Mouse (Mus musculus): ENCODE measurements around the gene Ston2. TPM values are rescaled to one million over a fixed set of nuclear protein-coding genes. Genes with fewer than 3 reads are reported as not detected.

Ston2 gene
- polyA plus RNA-seq, 1 experiment: 3.6 TPM

DNA sequence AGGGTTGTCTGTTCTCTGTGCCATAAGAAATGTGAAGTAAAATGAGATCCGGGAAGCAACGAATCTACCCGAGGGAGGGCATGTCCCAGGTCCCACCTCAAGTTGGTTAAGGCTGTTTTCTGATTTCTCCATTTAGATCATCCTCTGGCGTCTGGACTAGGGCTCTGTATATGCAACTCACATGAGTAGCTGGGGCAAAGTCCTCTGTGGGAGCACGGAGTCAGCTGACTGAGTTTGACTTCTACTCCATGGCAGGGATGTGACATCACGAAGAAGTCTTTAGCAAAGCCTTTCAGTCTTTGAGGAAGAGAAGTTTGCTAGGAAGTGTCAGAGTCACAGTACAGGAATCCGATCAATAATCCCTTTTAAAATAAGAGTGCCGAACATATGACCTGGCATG is 20.7 kb upstream of the Ston2 start:
- H3K36me3 ChIP-seq (ENCODE audit: control insufficient read depth): peaks cover 64% of the 10 kb centered on the region
- H3K9me3 ChIP-seq (ENCODE audit: control insufficient read depth, low read length): no peaks in the 10 kb centered on the region
- no peaks in the 10 kb centered on the region for H3K4me1 ChIP-seq (ENCODE audit: control insufficient read depth)
- H3K27me3 ChIP-seq (ENCODE audit: control insufficient read depth): no peaks in the 10 kb centered on the region
- H3K4me3 ChIP-seq (replicated peaks): no peak overlapping the region
- no peak for TF ChIP-seq TAL1 (IDR thresholded peaks at IDR 0.05; ENCODE audit: low read length)
- no peak for TF ChIP-seq GATA1 (IDR thresholded peaks at IDR 0.05; ENCODE audit: low read length)

DNA sequence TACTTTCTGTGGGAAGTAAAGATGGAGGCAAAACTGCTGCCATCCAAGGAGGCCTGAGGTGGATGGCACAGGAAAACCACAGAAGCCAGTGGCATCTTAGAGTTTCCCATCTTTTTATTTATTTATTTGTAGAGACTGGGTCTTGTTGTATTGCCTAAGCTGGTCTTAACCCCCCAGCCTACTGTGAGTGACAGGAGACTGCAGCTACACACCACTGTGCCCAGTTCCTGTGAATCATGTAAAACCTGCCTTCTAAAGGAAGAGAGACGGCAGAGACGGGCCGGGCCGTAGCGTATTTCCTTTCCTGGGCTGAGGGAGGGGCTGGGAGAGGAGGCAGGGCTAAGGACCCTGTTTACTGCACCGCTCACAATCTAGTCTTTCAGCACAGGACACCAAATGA is 19.6 kb upstream of the Ston2 start:
- no peak overlapping the region for H3K4me3 ChIP-seq (replicated peaks)
- TF ChIP-seq TAL1 (IDR thresholded peaks at IDR 0.05; ENCODE audit: low read length) (no peak), GATA1 (IDR thresholded peaks at IDR 0.05; ENCODE audit: low read length) (no peak)
- H3K9me3 ChIP-seq (ENCODE audit: control insufficient read depth, low read length): no peaks in the 10 kb centered on the region
- H3K27me3 ChIP-seq (ENCODE audit: control insufficient read depth): no peaks in the 10 kb centered on the region
- H3K36me3 ChIP-seq (ENCODE audit: control insufficient read depth): peaks cover 53% of the 10 kb centered on the region
- no peaks in the 10 kb centered on the region for H3K4me1 ChIP-seq (ENCODE audit: control insufficient read depth)

DNA sequence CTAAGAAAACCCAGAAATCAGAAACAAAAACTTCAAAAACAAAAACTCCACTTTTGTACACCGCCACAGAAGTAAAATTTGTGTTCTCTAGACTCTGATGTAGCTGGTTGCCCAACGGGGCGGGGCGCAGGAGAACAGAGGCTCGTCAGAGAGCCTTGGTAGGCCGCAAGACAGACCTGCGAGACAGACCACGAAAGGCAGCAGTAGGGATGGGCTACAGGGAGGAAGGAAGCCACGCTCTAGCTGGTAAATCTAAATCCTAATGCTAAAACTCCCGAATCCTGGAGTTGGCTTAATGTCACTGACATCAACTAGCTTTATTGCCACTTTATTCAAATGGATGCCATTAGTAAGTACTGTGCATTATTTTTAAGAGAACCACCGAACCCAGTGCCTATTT is 18.9 kb upstream of the Ston2 start:
- Histone ChIP-seq H3K27me3 (ENCODE audit: control insufficient read depth) (no peaks in the 10 kb centered on the region), H3K9me3 (ENCODE audit: control insufficient read depth, low read length) (no peaks in the 10 kb centered on the region), H3K36me3 (ENCODE audit: control insufficient read depth) (peaks cover 46% of the 10 kb centered on the region), H3K4me1 (ENCODE audit: control insufficient read depth) (no peaks in the 10 kb centered on the region), H3K4me3 (replicated peaks) (no peak overlapping the region)
- TF ChIP-seq GATA1 (IDR thresholded peaks at IDR 0.05; ENCODE audit: low read length): no peak
- TF ChIP-seq TAL1 (IDR thresholded peaks at IDR 0.05; ENCODE audit: low read length): no peak

DNA sequence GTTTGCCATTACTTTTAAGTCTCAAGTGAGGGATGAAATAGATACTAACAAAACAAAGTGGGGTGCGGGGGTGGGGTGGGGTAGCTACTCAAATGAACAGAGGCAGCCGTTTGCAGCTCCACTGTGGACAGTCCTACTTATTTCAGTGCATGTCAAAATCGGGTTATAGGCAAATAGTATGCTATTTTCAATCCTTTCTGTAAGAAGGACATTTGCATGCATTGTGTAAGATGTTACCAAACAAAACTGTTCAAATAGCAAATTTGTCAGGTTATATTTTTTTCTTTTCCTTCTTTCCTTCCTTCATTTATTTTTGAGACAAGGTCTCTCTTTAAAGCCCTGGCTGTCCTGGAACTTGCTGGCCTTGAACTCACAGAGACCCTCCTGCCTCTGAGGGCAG is 16.1 kb upstream of the Ston2 start:
- no peaks in the 10 kb centered on the region for H3K27me3 ChIP-seq (ENCODE audit: control insufficient read depth)
- H3K36me3 ChIP-seq (ENCODE audit: control insufficient read depth): peaks cover 21% of the 10 kb centered on the region
- no peak overlapping the region for H3K4me3 ChIP-seq (replicated peaks)
- H3K4me1 ChIP-seq (ENCODE audit: control insufficient read depth): peaks cover 5% of the 10 kb centered on the region
- TF ChIP-seq GATA1 (IDR thresholded peaks at IDR 0.05; ENCODE audit: low read length): no peak
- no peak for TF ChIP-seq TAL1 (IDR thresholded peaks at IDR 0.05; ENCODE audit: low read length)
- no peaks in the 10 kb centered on the region for H3K9me3 ChIP-seq (ENCODE audit: control insufficient read depth, low read length)

DNA sequence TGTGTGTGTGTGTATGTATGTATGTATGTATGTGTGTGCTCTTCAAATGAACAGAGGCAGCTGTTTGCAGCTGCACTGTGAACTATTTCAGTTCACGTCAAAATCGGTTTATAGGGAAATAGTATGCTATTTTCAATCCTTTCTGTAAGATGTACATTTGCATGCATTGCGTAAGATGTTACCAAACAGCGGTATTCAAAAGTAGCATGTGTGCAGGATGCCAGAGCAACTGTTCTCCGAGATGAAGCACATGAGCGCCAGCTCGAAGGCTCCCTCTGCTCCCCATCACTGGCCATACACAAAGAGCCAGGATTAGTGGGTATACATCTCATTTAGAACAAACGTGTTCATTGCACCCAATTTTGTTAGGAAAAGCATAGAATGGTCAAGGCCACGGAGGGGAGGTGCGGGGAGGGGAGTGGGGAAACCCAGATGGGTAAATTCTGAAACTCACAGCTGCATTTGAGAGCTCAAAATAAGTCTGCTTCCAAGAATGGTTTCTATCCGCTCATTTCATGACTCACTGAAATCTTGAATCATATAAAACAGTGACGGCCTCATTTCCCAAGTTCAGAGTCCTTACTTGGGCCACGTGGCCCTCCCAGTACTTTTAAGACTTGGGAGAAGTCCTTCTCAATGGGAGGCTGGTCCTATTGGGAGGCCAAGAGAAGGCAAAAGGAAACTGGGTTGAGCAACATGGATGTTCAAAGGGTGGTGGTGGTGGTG is 15.2 kb upstream of the Ston2 start:
- H3K9me3 ChIP-seq (ENCODE audit: control insufficient read depth, low read length): no peaks in the 10 kb centered on the region
- TF ChIP-seq TAL1 (IDR thresholded peaks at IDR 0.05; ENCODE audit: low read length) (no peak), GATA1 (IDR thresholded peaks at IDR 0.05; ENCODE audit: low read length) (no peak)
- H3K27me3 ChIP-seq (ENCODE audit: control insufficient read depth): no peaks in the 10 kb centered on the region
- peaks cover 8% of the 10 kb centered on the region for H3K4me1 ChIP-seq (ENCODE audit: control insufficient read depth)
- H3K4me3 ChIP-seq (replicated peaks): no peak overlapping the region
- H3K36me3 ChIP-seq (ENCODE audit: control insufficient read depth): peaks cover 12% of the 10 kb centered on the region

DNA sequence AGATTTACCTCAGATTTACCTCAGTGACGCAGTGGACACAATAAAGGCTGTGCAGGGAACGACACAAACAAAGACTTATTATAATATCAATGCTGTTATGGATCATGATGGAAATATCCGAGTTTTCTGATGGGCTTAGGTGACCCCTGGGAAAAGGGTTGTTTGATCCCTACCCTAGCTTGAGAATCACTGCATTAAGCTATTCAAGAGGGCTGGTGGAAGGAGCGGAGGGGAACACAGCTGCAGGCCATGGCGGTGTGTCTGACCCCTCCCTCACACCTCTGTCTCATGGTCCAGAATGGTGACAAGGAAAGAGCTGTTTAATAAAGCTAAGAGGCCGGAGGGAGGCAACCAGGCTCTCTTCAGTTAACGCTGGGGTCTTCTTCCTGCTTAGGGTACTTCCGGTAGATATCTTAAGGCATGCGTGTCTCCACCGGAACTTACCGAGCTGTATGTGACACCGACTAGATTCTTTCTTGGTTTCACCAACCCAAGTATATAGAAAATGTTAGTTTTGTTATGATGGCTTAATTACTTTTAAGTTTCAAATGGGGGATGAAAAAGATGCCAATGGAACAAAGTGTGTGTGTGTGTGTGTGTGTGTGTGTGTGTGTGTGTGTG is 14.5 kb upstream of the Ston2 start:
- Histone ChIP-seq H3K4me3 (replicated peaks) (no peak overlapping the region), H3K36me3 (ENCODE audit: control insufficient read depth) (peaks cover 5% of the 10 kb centered on the region), H3K27me3 (ENCODE audit: control insufficient read depth) (no peaks in the 10 kb centered on the region), H3K9me3 (ENCODE audit: control insufficient read depth, low read length) (no peaks in the 10 kb centered on the region), H3K4me1 (ENCODE audit: control insufficient read depth) (peaks cover 8% of the 10 kb centered on the region)
- TF ChIP-seq GATA1 (IDR thresholded peaks at IDR 0.05; ENCODE audit: low read length): no peak
- TF ChIP-seq TAL1 (IDR thresholded peaks at IDR 0.05; ENCODE audit: low read length): no peak

DNA sequence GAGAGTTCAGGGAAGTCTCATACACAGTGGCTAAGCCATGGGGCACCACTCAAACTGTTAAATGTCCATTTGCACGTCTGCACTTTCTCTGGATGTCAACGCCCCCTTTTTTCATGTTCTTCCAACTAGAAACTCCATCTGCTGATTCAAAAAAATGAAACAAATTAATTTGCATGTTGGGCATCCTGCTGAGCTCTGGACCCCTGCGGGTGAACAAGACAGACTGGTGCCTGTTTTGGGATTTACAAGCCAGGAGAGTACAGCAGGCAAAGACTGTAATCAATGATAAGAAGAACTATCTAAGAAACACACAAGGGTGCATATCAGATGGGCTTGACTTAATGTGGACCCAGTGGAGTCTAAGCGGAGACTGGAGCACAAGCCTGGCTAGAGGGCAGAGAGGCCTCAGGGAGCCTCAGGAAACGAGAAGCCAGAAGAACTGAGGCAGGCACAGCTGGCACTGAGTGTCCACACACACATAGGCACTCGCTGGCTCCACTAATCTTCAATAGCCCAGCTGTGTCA is 12.7 kb upstream of the Ston2 start:
- H3K27me3 ChIP-seq (ENCODE audit: control insufficient read depth): no peaks in the 10 kb centered on the region
- no peaks in the 10 kb centered on the region for H3K36me3 ChIP-seq (ENCODE audit: control insufficient read depth)
- TF ChIP-seq TAL1 (IDR thresholded peaks at IDR 0.05; ENCODE audit: low read length) (no peak), GATA1 (IDR thresholded peaks at IDR 0.05; ENCODE audit: low read length) (no peak)
- peaks cover 8% of the 10 kb centered on the region for H3K4me1 ChIP-seq (ENCODE audit: control insufficient read depth)
- no peak overlapping the region for H3K4me3 ChIP-seq (replicated peaks)
- H3K9me3 ChIP-seq (ENCODE audit: control insufficient read depth, low read length): no peaks in the 10 kb centered on the region

DNA sequence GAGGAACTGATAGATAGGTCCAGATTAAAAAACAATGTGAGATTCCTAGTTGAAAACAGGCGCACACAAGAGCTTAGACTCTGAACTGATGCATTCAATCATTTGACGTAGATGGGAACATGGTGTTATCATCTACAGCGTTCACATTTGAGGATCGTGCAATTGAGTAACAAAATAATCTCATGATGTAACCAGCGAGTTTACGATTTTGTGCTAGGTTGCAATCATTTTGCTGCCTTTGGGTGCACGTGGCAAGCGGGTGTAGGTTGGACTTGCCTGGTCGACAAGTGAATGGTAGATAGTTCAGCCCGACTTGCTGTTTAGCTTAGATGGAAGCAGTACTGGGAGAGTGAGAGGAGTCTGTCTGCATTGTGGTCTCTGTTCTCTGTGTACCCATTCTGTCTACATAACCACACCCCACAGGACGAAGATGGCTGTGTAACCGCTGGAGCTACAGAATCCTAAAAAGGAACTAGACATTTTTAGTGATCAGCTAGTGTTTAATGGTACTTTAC is 11.7 kb upstream of the Ston2 start:
- Histone ChIP-seq H3K4me1 (ENCODE audit: control insufficient read depth) (peaks cover 8% of the 10 kb centered on the region), H3K36me3 (ENCODE audit: control insufficient read depth) (no peaks in the 10 kb centered on the region), H3K27me3 (ENCODE audit: control insufficient read depth) (no peaks in the 10 kb centered on the region), H3K4me3 (replicated peaks) (no peak overlapping the region), H3K9me3 (ENCODE audit: control insufficient read depth, low read length) (no peaks in the 10 kb centered on the region)
- TF ChIP-seq TAL1 (IDR thresholded peaks at IDR 0.05; ENCODE audit: low read length): no peak
- no peak for TF ChIP-seq GATA1 (IDR thresholded peaks at IDR 0.05; ENCODE audit: low read length)

DNA sequence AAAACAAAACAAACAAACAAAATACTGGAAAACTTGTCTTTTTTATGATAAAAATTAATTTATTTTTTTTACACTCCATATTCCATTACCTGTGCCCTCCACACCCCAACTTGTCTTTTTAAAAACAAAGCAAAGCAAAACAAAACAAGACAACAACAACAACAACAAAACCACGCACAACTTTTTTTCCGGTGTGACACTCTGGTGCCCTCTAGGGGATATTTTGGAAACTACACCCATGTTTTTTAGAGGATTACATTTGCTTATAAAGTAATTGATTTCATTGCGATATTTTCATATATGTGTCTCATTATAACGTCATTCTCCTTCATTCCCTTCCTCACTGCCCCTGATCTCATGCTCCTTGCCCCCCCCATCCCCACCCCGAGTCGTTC is 11.2 kb upstream of the Ston2 start:
- Histone ChIP-seq H3K4me1 (ENCODE audit: control insufficient read depth) (peaks cover 8% of the 10 kb centered on the region), H3K27me3 (ENCODE audit: control insufficient read depth) (no peaks in the 10 kb centered on the region), H3K9me3 (ENCODE audit: control insufficient read depth, low read length) (no peaks in the 10 kb centered on the region), H3K36me3 (ENCODE audit: control insufficient read depth) (no peaks in the 10 kb centered on the region), H3K4me3 (replicated peaks) (no peak overlapping the region)
- TF ChIP-seq GATA1 (IDR thresholded peaks at IDR 0.05; ENCODE audit: low read length) (no peak), TAL1 (IDR thresholded peaks at IDR 0.05; ENCODE audit: low read length) (no peak)
